Mouse (Mus musculus): ENCODE data around the gene Tada2a. TPM values are rescaled to one million over a fixed set of nuclear protein-coding genes. Genes with fewer than 3 reads are reported as not detected.

Gene Tada2a
- 16.2 and 16.7 TPM in 2 replicates for polyA plus RNA-seq (2016; fragmentation: Nextera tagmentation; extraction: Ambion mirVana)

- H3K9me3 ChIP-seq (replicated peaks), result no peaks in the 10 kb centered on the region
Observed at GRCm38 (mm10) chr11:84128943-84129798, at the start of gene Tada2a, which contains the start of gene Acaca. Gene Tada2a (minus strand): TSS chr11:84129600. Gene Acaca (plus strand): TSS chr11:84129672.

GRCm38 (mm10) chr11:84178571-84178970 lies 49.2 kb upstream of the Tada2a start:
- Histone ChIP-seq H3K27ac (0 out of 2 replicates have a peak overlapping the region, but pooled peaks have one; percentile 88), H3K36me3 (no peaks in the 10 kb centered on the region), H3K4me3 (peak overlapping the region; percentile 92), H3K4me2 (peak overlapping the region; percentile 100), H3K9me3 (replicated peaks) (no peaks in the 10 kb centered on the region), H3K27me3 (replicated peaks) (no peaks in the 10 kb centered on the region), H3K4me1 (peaks cover 57% of the 10 kb centered on the region), H3K9ac (peak overlapping the region; percentile 90)
- ATAC-seq, result no peak
- 51% methylated on average over 4 of the region's 4 CpGs for WGBS (ENCODE audit: insufficient replicate concordance)

More at GRCm38 (mm10) chr11:84128943-84129798, at the start of gene Tada2a, which contains the start of gene Acaca:
- H3K4me1 ChIP-seq, result peaks cover 17% of the 10 kb centered on the region
- H3K27ac ChIP-seq, result peak within 1 kb of the TSS; percentile 72
- peak within 1 kb of the TSS; percentile 85 for H3K4me3 ChIP-seq
- H3K36me3 ChIP-seq, result peaks cover 34% of the 10 kb centered on the region
- ATAC-seq, result peak; percentile 90
- under 1% methylated on average over 69 of the region's 83 CpGs for WGBS (ENCODE audit: insufficient replicate concordance)
- peak within 1 kb of the TSS; percentile 91 for H3K4me2 ChIP-seq
- H3K9ac ChIP-seq, result peak within 1 kb of the TSS; percentile 89
- H3K27me3 ChIP-seq (replicated peaks), result peaks cover 13% of the 10 kb centered on the region; the same call in 1 of the 2 replicates

GRCm38 (mm10) chr11:84172539-84173435 lies 43.4 kb upstream of the Tada2a start:
- 66% methylated on average over 11 of the region's 11 CpGs for WGBS (ENCODE audit: insufficient replicate concordance)
- H3K4me3 ChIP-seq, result no peak overlapping the region
- H3K27ac ChIP-seq, result no peak overlapping the region
- H3K9ac ChIP-seq, result no peak overlapping the region
- H3K36me3 ChIP-seq, result no peaks in the 10 kb centered on the region
- ATAC-seq, result peak; percentile 37; the same call in 1 of the 2 replicates
- H3K4me1 ChIP-seq, result peaks cover 23% of the 10 kb centered on the region
- H3K27me3 ChIP-seq (replicated peaks), result no peaks in the 10 kb centered on the region
- no peak overlapping the region for H3K4me2 ChIP-seq
- no peaks in the 10 kb centered on the region for H3K9me3 ChIP-seq (replicated peaks)

- no peak for ATAC-seq
- H3K27ac ChIP-seq, result no peak overlapping the region
- whole genome bisulfite sequencing (ENCODE audit: insufficient replicate concordance), result 22% methylated on average over 7 of the region's 7 CpGs
- peaks cover 10% of the 10 kb centered on the region for H3K4me1 ChIP-seq
- no peaks in the 10 kb centered on the region for H3K9me3 ChIP-seq (replicated peaks)
- H3K4me2 ChIP-seq, result peak overlapping the region; percentile 26; the same call in 1 of the 2 replicates
- H3K9ac ChIP-seq, result no peak overlapping the region
- no peak overlapping the region for H3K4me3 ChIP-seq
- H3K27me3 ChIP-seq (replicated peaks), result no peaks in the 10 kb centered on the region
- H3K36me3 ChIP-seq, result no peaks in the 10 kb centered on the region
Observed at GRCm38 (mm10) chr11:84168701-84169288, 39.4 kb upstream of the Tada2a start.

GRCm38 (mm10) chr11:84167046-84167526 lies 37.7 kb upstream of the Tada2a start, which contains the start of gene Gm11437:
Gene Gm11437 (minus strand): TSS chr11:84167476.
- no peaks in the 10 kb centered on the region for H3K36me3 ChIP-seq
- H3K9ac ChIP-seq, result no peak within 1 kb of the TSS
- no peaks in the 10 kb centered on the region for H3K27me3 ChIP-seq (replicated peaks)
- no peak for ATAC-seq
- H3K4me1 ChIP-seq, result no peaks in the 10 kb centered on the region
- 68% methylated on average over 5 of the region's 5 CpGs for WGBS (ENCODE audit: insufficient replicate concordance)
- no peak within 1 kb of the TSS for H3K27ac ChIP-seq
- no peaks in the 10 kb centered on the region for H3K9me3 ChIP-seq (replicated peaks)
- no peak within 1 kb of the TSS for H3K4me2 ChIP-seq
- no peak within 1 kb of the TSS for H3K4me3 ChIP-seq

GRCm38 (mm10) chr11:84164561-84164960 lies 35.2 kb upstream of the Tada2a start:
- H3K4me3 ChIP-seq, result no peak overlapping the region
- no peaks in the 10 kb centered on the region for H3K4me1 ChIP-seq
- WGBS (ENCODE audit: insufficient replicate concordance), result 70% methylated on average over 4 of the region's 4 CpGs
- H3K9ac ChIP-seq, result no peak overlapping the region
- no peak overlapping the region for H3K4me2 ChIP-seq
- H3K9me3 ChIP-seq (replicated peaks), result no peaks in the 10 kb centered on the region
- H3K27me3 ChIP-seq (replicated peaks), result no peaks in the 10 kb centered on the region
- no peak for ATAC-seq
- no peaks in the 10 kb centered on the region for H3K36me3 ChIP-seq
- no peak overlapping the region for H3K27ac ChIP-seq

- Histone ChIP-seq H3K27ac (no peak overlapping the region), H3K4me2 (no peak overlapping the region), H3K36me3 (no peaks in the 10 kb centered on the region), H3K4me1 (no peaks in the 10 kb centered on the region), H3K9me3 (replicated peaks) (no peaks in the 10 kb centered on the region), H3K4me3 (no peak overlapping the region), H3K9ac (no peak overlapping the region), H3K27me3 (replicated peaks) (no peaks in the 10 kb centered on the region)
- no peak for ATAC-seq
- 70% methylated on average over 6 of the region's 6 CpGs for WGBS (ENCODE audit: insufficient replicate concordance)
Observed at GRCm38 (mm10) chr11:84164123-84164522, 34.7 kb upstream of the Tada2a start.

- Histone ChIP-seq H3K9ac (no peak overlapping the region), H3K4me1 (no peaks in the 10 kb centered on the region), H3K9me3 (replicated peaks) (no peaks in the 10 kb centered on the region), H3K27me3 (replicated peaks) (peaks cover 8% of the 10 kb centered on the region; the same call in 1 of the 2 replicates), H3K4me3 (no peak overlapping the region), H3K36me3 (no peaks in the 10 kb centered on the region), H3K27ac (no peak overlapping the region), H3K4me2 (no peak overlapping the region)
- 73% methylated on average over 4 of the region's 4 CpGs for WGBS (ENCODE audit: insufficient replicate concordance)
- ATAC-seq, result no peak
Observed at GRCm38 (mm10) chr11:84156535-84157262, 27.3 kb upstream of the Tada2a start.

GRCm38 (mm10) chr11:84150884-84151283 lies 21.5 kb upstream of the Tada2a start:
- H3K27me3 ChIP-seq (replicated peaks), result peaks cover 11% of the 10 kb centered on the region
- H3K4me2 ChIP-seq, result no peak overlapping the region
- no peak for ATAC-seq
- no peak overlapping the region for H3K4me3 ChIP-seq
- H3K36me3 ChIP-seq, result no peaks in the 10 kb centered on the region
- H3K9ac ChIP-seq, result no peak overlapping the region
- no peaks in the 10 kb centered on the region for H3K9me3 ChIP-seq (replicated peaks)
- peaks cover 10% of the 10 kb centered on the region for H3K4me1 ChIP-seq
- H3K27ac ChIP-seq, result no peak overlapping the region
- 54% methylated on average over 2 of the region's 2 CpGs for WGBS (ENCODE audit: insufficient replicate concordance)

- H3K9me3 ChIP-seq (replicated peaks), result no peaks in the 10 kb centered on the region
- no peak for ATAC-seq
- H3K36me3 ChIP-seq, result no peaks in the 10 kb centered on the region
- 59% methylated on average over 3 of the region's 3 CpGs for WGBS (ENCODE audit: insufficient replicate concordance)
- H3K4me2 ChIP-seq, result no peak overlapping the region
- peaks cover 10% of the 10 kb centered on the region for H3K4me1 ChIP-seq
- no peak overlapping the region for H3K4me3 ChIP-seq
- no peak overlapping the region for H3K9ac ChIP-seq
- H3K27me3 ChIP-seq (replicated peaks), result peaks cover 15% of the 10 kb centered on the region
- no peak overlapping the region for H3K27ac ChIP-seq
Observed at GRCm38 (mm10) chr11:84146081-84146480, 16.7 kb upstream of the Tada2a start.
